Mouse (Mus musculus) brain, embryonic 18.5 days (tissue): ENCODE measurements around the gene Gm45716.
A peak's percentile ranks its signal among the peaks of the same experiment; 100 is the strongest.
"Not testable (repeated sequence)": the region's sequence is repeated elsewhere in the genome, so short reads cannot be mapped to it uniquely, and the experiment has no call there.

Experiments
- DNase-seq: peaks from one replicate; pipeline ENCODE4 v3.0.0-alpha.2; 2012; ENCODE audit warnings: low read depth, low spot score

Gm45716 gene

GRCm38 (mm10) chr11:90249701-90250141, 62.2 kb downstream of the Gm45716 start:
- peak; percentile 16 for DNase-seq

- DNase-seq, result no peak
These were observed 62.7 kb downstream of the Gm45716 start for GRCm38 (mm10) chr11:90250189-90250588.

GRCm38 (mm10) chr11:90250730-90251129, 63.2 kb downstream of the Gm45716 start:
- no peak for DNase-seq

- no peak for DNase-seq
These were observed 64.4 kb downstream of the Gm45716 start for GRCm38 (mm10) chr11:90251923-90252322.

GRCm38 (mm10) chr11:90252366-90252765, 64.9 kb downstream of the Gm45716 start:
- DNase-seq, result no peak

- DNase-seq, result no peak
These were observed 67.1 kb downstream of the Gm45716 start for GRCm38 (mm10) chr11:90254536-90254935.

GRCm38 (mm10) chr11:90255687-90256086, 68.2 kb downstream of the Gm45716 start:
- DNase-seq, result no peak

GRCm38 (mm10) chr11:90256833-90257525, 69.5 kb downstream of the Gm45716 start:
- DNase-seq, result no peak

GRCm38 (mm10) chr11:90258321-90258927, 70.9 kb downstream of the Gm45716 start:
- no peak for DNase-seq

GRCm38 (mm10) chr11:90259071-90259470, 71.6 kb downstream of the Gm45716 start:
- DNase-seq, result no peak

GRCm38 (mm10) chr11:90259826-90260225, 72.3 kb downstream of the Gm45716 start:
- DNase-seq, result no peak

GRCm38 (mm10) chr11:90264180-90264579, 76.7 kb downstream of the Gm45716 start:
- no peak for DNase-seq

GRCm38 (mm10) chr11:90265581-90265980, 78.1 kb downstream of the Gm45716 start:
- no peak for DNase-seq

- DNase-seq, result no peak
These were observed 81.5 kb downstream of the Gm45716 start for GRCm38 (mm10) chr11:90268934-90269333.

- no peak for DNase-seq
These were observed 82.1 kb downstream of the Gm45716 start for GRCm38 (mm10) chr11:90269398-90270123.

- no peak for DNase-seq
These were observed 82.8 kb downstream of the Gm45716 start for GRCm38 (mm10) chr11:90270132-90270877.

- DNase-seq, result no peak
These were observed 86.7 kb downstream of the Gm45716 start for GRCm38 (mm10) chr11:90274187-90274586.

GRCm38 (mm10) chr11:90275663-90276062, 88.2 kb downstream of the Gm45716 start:
- DNase-seq, result no peak

- DNase-seq, result no peak
These were observed 88.7 kb downstream of the Gm45716 start for GRCm38 (mm10) chr11:90276150-90276549.

- DNase-seq, result no peak
These were observed 89.1 kb downstream of the Gm45716 start for GRCm38 (mm10) chr11:90276561-90276960.

GRCm38 (mm10) chr11:90280069-90280468, 92.6 kb downstream of the Gm45716 start:
- no peak for DNase-seq

GRCm38 (mm10) chr11:90281943-90282342, 94.5 kb downstream of the Gm45716 start:
- not testable (repeated sequence) for DNase-seq
